Mouse (Mus musculus) midbrain, embryonic 15.5 days (tissue): Measurements from ENCODE around the gene Itga3. TPM values are rescaled to one million over a fixed set of nuclear protein-coding genes. Genes with fewer than 3 reads are reported as not detected.

Experiments used
- polyA plus RNA-seq: library from polyadenylated mRNA; unstranded; fragments of >200 nt; fragmentation: Nextera tagmentation; extraction: Ambion mirVana; gene quantifications from 2 replicates; pipeline ENCODE4 v1.2.1, GENCODE M21; 2015

The Itga3 gene
- polyA plus RNA-seq, 1 experiment from 2014 or later, result 17.2 TPM

Other genes with a start within 250 kb of the Itga3 start
- 82.7 and 92.9 TPM in 2 replicates for gene Col1a1, start 140.6 kb downstream of the Itga3 start, polyA plus RNA-seq
- gene Hils1, start 109.2 kb downstream of the Itga3 start, polyA plus RNA-seq, result not detected in 2 replicates
- gene Sgca, start 100.5 kb downstream of the Itga3 start, polyA plus RNA-seq, result not detected in 2 replicates
- gene Ppp1r9b, start 85.8 kb downstream of the Itga3 start, polyA plus RNA-seq, result 20.5 and 22.2 TPM in 2 replicates
- gene Samd14, start 66.9 kb downstream of the Itga3 start, polyA plus RNA-seq, result 171 and 177 TPM in 2 replicates
- 27.4 and 28.2 TPM in 2 replicates for gene Pdk2, start 35.4 kb downstream of the Itga3 start, polyA plus RNA-seq
- gene Dlx3, start 43.3 kb upstream of the Itga3 start, polyA plus RNA-seq, result 0.17 and 0.20 TPM in 2 replicates
- gene Dlx4, start 69.5 kb upstream of the Itga3 start, polyA plus RNA-seq, result not detected in 2 replicates
- not detected in 2 replicates for gene Tac4, start 184.7 kb upstream of the Itga3 start, polyA plus RNA-seq
- 62.8 and 69.6 TPM in 2 replicates for gene Kat7, start 233.4 kb upstream of the Itga3 start, polyA plus RNA-seq